Mouse (Mus musculus): ENCODE results near the gene Ap5z1. TPM values are rescaled to one million over a fixed set of nuclear protein-coding genes. Genes with fewer than 3 reads are reported as not detected.

Ap5z1 gene
- polyA plus RNA-seq, 1 experiment from 2014 or later: 12.2 TPM

- 86% methylated on average over 15 of the region's 15 CpGs for WGBS
- Histone ChIP-seq H3K9me3 (replicated peaks; ENCODE audit: control insufficient read depth, low read length, poor library complexity, severe bottlenecking) (no peaks in the 10 kb centered on the region), H3K4me2 (ENCODE audit: low read length) (no peak overlapping the region), H3K27ac (ENCODE audit: low read length) (no peak overlapping the region), H3K9ac (ENCODE audit: low read depth, low read length) (no peak overlapping the region), H3K4me3 (ENCODE audit: low read depth, low read length) (no peak overlapping the region), H3K36me3 (ENCODE audit: control insufficient read depth, insufficient read depth, low read length) (peaks cover 30% of the 10 kb centered on the region), H3K27me3 (ENCODE audit: control insufficient read depth, insufficient read depth, low read depth, low read length) (no peaks in the 10 kb centered on the region), H3K4me1 (ENCODE audit: control insufficient read depth, insufficient read depth, low read length) (no peaks in the 10 kb centered on the region)
- ATAC-seq: no peak
Measured at GRCm38 (mm10) chr5:142456318-142456717, 7.4 kb upstream of the Ap5z1 start.

- H3K36me3 ChIP-seq (ENCODE audit: control insufficient read depth, insufficient read depth, low read length): peaks cover 30% of the 10 kb centered on the region
- H3K4me1 ChIP-seq (ENCODE audit: control insufficient read depth, insufficient read depth, low read length): no peaks in the 10 kb centered on the region
- 77% methylated on average over 10 of the region's 10 CpGs for WGBS
- H3K27me3 ChIP-seq (ENCODE audit: control insufficient read depth, insufficient read depth, low read depth, low read length): no peaks in the 10 kb centered on the region
- no peak overlapping the region for H3K4me2 ChIP-seq (ENCODE audit: low read length)
- no peak overlapping the region for H3K27ac ChIP-seq (ENCODE audit: low read length)
- H3K4me3 ChIP-seq (ENCODE audit: low read depth, low read length): no peak overlapping the region
- H3K9ac ChIP-seq (ENCODE audit: low read depth, low read length): no peak overlapping the region
- H3K9me3 ChIP-seq (replicated peaks; ENCODE audit: control insufficient read depth, low read length, poor library complexity, severe bottlenecking): no peaks in the 10 kb centered on the region
- ATAC-seq: no peak
Measured at GRCm38 (mm10) chr5:142457345-142457744, 6.4 kb upstream of the Ap5z1 start.

- H3K36me3 ChIP-seq (ENCODE audit: control insufficient read depth, insufficient read depth, low read length): peaks cover 25% of the 10 kb centered on the region
- no peak for ATAC-seq
- 91% methylated on average over 17 of the region's 17 CpGs for WGBS
- H3K27me3 ChIP-seq (ENCODE audit: control insufficient read depth, insufficient read depth, low read depth, low read length): no peaks in the 10 kb centered on the region
- H3K9ac ChIP-seq (ENCODE audit: low read depth, low read length): no peak overlapping the region
- no peak overlapping the region for H3K4me3 ChIP-seq (ENCODE audit: low read depth, low read length)
- H3K4me2 ChIP-seq (ENCODE audit: low read length): no peak overlapping the region
- no peaks in the 10 kb centered on the region for H3K9me3 ChIP-seq (replicated peaks; ENCODE audit: control insufficient read depth, low read length, poor library complexity, severe bottlenecking)
- H3K4me1 ChIP-seq (ENCODE audit: control insufficient read depth, insufficient read depth, low read length): 0 out of 2 replicates have a peak, but pooled peaks cover 5% of the 10 kb centered on the region
- H3K27ac ChIP-seq (ENCODE audit: low read length): no peak overlapping the region
Measured at GRCm38 (mm10) chr5:142458791-142459557, 4.8 kb upstream of the Ap5z1 start.

GRCm38 (mm10) chr5:142459834-142460233 is 3.9 kb upstream of the Ap5z1 start:
- 68% methylated on average over 5 of the region's 5 CpGs for WGBS

GRCm38 (mm10) chr5:142461942-142462640 is 1.7 kb upstream of the Ap5z1 start:
- WGBS: 95% methylated on average over 7 of the region's 7 CpGs
- Histone ChIP-seq H3K9ac (ENCODE audit: low read depth, low read length) (no peak overlapping the region), H3K4me1 (ENCODE audit: control insufficient read depth, insufficient read depth, low read length) (peaks cover 12% of the 10 kb centered on the region), H3K36me3 (ENCODE audit: control insufficient read depth, insufficient read depth, low read length) (peaks cover 14% of the 10 kb centered on the region), H3K27ac (ENCODE audit: low read length) (no peak overlapping the region), H3K27me3 (ENCODE audit: control insufficient read depth, insufficient read depth, low read depth, low read length) (no peaks in the 10 kb centered on the region), H3K4me3 (ENCODE audit: low read depth, low read length) (no peak overlapping the region), H3K9me3 (replicated peaks; ENCODE audit: control insufficient read depth, low read length, poor library complexity, severe bottlenecking) (no peaks in the 10 kb centered on the region), H3K4me2 (ENCODE audit: low read length) (no peak overlapping the region)
- ATAC-seq: no peak

More at GRCm38 (mm10) chr5:142459834-142460233, 3.9 kb upstream of the Ap5z1 start:
- Histone ChIP-seq H3K9me3 (replicated peaks; ENCODE audit: control insufficient read depth, low read length, poor library complexity, severe bottlenecking) (no peaks in the 10 kb centered on the region), H3K9ac (ENCODE audit: low read depth, low read length) (no peak overlapping the region), H3K36me3 (ENCODE audit: control insufficient read depth, insufficient read depth, low read length) (peaks cover 25% of the 10 kb centered on the region), H3K4me2 (ENCODE audit: low read length) (no peak overlapping the region), H3K4me3 (ENCODE audit: low read depth, low read length) (no peak overlapping the region), H3K4me1 (ENCODE audit: control insufficient read depth, insufficient read depth, low read length) (peaks cover 11% of the 10 kb centered on the region), H3K27me3 (ENCODE audit: control insufficient read depth, insufficient read depth, low read depth, low read length) (no peaks in the 10 kb centered on the region), H3K27ac (ENCODE audit: low read length) (no peak overlapping the region)
- ATAC-seq: no peak

- Histone ChIP-seq H3K27ac (ENCODE audit: low read length) (no peak overlapping the region), H3K4me2 (ENCODE audit: low read length) (no peak overlapping the region), H3K9ac (ENCODE audit: low read depth, low read length) (no peak overlapping the region), H3K4me3 (ENCODE audit: low read depth, low read length) (no peak overlapping the region), H3K36me3 (ENCODE audit: control insufficient read depth, insufficient read depth, low read length) (peaks cover 12% of the 10 kb centered on the region), H3K27me3 (ENCODE audit: control insufficient read depth, insufficient read depth, low read depth, low read length) (no peaks in the 10 kb centered on the region), H3K4me1 (ENCODE audit: control insufficient read depth, insufficient read depth, low read length) (peaks cover 12% of the 10 kb centered on the region), H3K9me3 (replicated peaks; ENCODE audit: control insufficient read depth, low read length, poor library complexity, severe bottlenecking) (no peaks in the 10 kb centered on the region)
- 97% methylated on average over 2 of the region's 2 CpGs for WGBS
- ATAC-seq: no peak
Measured at GRCm38 (mm10) chr5:142462641-142462948, 1.1 kb upstream of the Ap5z1 start.

GRCm38 (mm10) chr5:142463011-142463410 is 733 bp upstream of the Ap5z1 start:
- Histone ChIP-seq H3K4me3 (ENCODE audit: low read depth, low read length) (peak overlapping the region; percentile 74), H3K27me3 (ENCODE audit: control insufficient read depth, insufficient read depth, low read depth, low read length) (no peaks in the 10 kb centered on the region), H3K9ac (ENCODE audit: low read depth, low read length) (peak overlapping the region; percentile 69), H3K4me1 (ENCODE audit: control insufficient read depth, insufficient read depth, low read length) (peaks cover 12% of the 10 kb centered on the region), H3K9me3 (replicated peaks; ENCODE audit: control insufficient read depth, low read length, poor library complexity, severe bottlenecking) (no peaks in the 10 kb centered on the region), H3K27ac (ENCODE audit: low read length) (peak overlapping the region; percentile 83), H3K4me2 (ENCODE audit: low read length) (peak overlapping the region; percentile 67), H3K36me3 (ENCODE audit: control insufficient read depth, insufficient read depth, low read length) (peaks cover 11% of the 10 kb centered on the region)
- ATAC-seq: no peak
- WGBS: 87% methylated on average over 6 of the region's 6 CpGs

- Histone ChIP-seq H3K4me3 (ENCODE audit: low read depth, low read length) (no peak overlapping the region), H3K9ac (ENCODE audit: low read depth, low read length) (no peak overlapping the region), H3K4me2 (ENCODE audit: low read length) (no peak overlapping the region), H3K9me3 (replicated peaks; ENCODE audit: control insufficient read depth, low read length, poor library complexity, severe bottlenecking) (no peaks in the 10 kb centered on the region), H3K27me3 (ENCODE audit: control insufficient read depth, insufficient read depth, low read depth, low read length) (no peaks in the 10 kb centered on the region), H3K27ac (ENCODE audit: low read length) (no peak overlapping the region), H3K4me1 (ENCODE audit: control insufficient read depth, insufficient read depth, low read length) (peaks cover 9% of the 10 kb centered on the region), H3K36me3 (ENCODE audit: control insufficient read depth, insufficient read depth, low read length) (peaks cover 16% of the 10 kb centered on the region)
- 92% methylated on average over 13 of the region's 13 CpGs for WGBS
- ATAC-seq: no peak
Measured at GRCm38 (mm10) chr5:142468375-142468774, 4.6 kb downstream of the Ap5z1 start.

GRCm38 (mm10) chr5:142469796-142470195 is 6.1 kb downstream of the Ap5z1 start:
- peaks cover 1% of the 10 kb centered on the region for H3K4me1 ChIP-seq (ENCODE audit: control insufficient read depth, insufficient read depth, low read length)
- H3K27me3 ChIP-seq (ENCODE audit: control insufficient read depth, insufficient read depth, low read depth, low read length): no peaks in the 10 kb centered on the region
- H3K4me3 ChIP-seq (ENCODE audit: low read depth, low read length): no peak overlapping the region
- H3K9me3 ChIP-seq (replicated peaks; ENCODE audit: control insufficient read depth, low read length, poor library complexity, severe bottlenecking): no peaks in the 10 kb centered on the region
- ATAC-seq: no peak
- H3K36me3 ChIP-seq (ENCODE audit: control insufficient read depth, insufficient read depth, low read length): peaks cover 16% of the 10 kb centered on the region
- no peak overlapping the region for H3K4me2 ChIP-seq (ENCODE audit: low read length)
- no peak overlapping the region for H3K9ac ChIP-seq (ENCODE audit: low read depth, low read length)
- WGBS: 90% methylated on average over 11 of the region's 11 CpGs
- H3K27ac ChIP-seq (ENCODE audit: low read length): no peak overlapping the region

Measured in midbrain, embryonic 16.5 days (tissue).